ENCODE assay signal across 1 mouse cellular context in the genomic region with DNA sequence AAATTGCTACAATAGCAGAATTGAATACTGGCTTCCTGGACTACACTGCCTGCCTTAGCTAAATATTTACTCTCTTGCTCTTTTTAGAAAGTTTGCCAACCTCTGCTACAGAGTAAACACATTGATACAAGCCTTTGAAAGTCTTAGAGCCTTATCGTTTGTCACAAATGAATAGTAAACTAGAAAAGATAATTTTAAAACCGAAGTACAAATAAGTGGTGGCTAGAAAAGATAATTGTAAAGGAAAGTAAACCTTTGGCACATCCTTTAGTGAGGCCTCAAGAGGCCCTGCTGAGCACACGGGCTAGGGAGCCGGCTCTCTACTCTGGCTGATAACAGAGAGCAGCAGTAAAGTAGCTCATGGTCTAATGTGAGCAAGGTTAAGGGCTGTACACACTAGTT.
TF ChIP-seq lines count a peak whose summit lies in the region.

No protein-coding gene starts in this region.

TF ChIP-seq in MEL, 35 proteins besides CTCF, POLR2A, EP300 and RAD21 (continued from another document):
- TF ChIP-seq MEF2A (IDR thresholded peaks at IDR 0.05; ENCODE audit: extremely low read depth, insufficient replicate concordance, low read depth, low read length, poor library complexity, severe bottlenecking) (no peak), BHLHE40 (IDR thresholded peaks at IDR 0.05; ENCODE audit: borderline replicate concordance, low read depth, low read length) (no peak), POLR2AphosphoS2 (IDR thresholded peaks at IDR 0.05; ENCODE audit: low read length) (no peak)
TF ChIP-seq in MEL: peak in this region for 9.
